Mouse (Mus musculus): ENCODE results near the gene Ankrd33b.

Gene Ankrd33b

GRCm38 (mm10) chr15:31367481-31368200 lies at the start of gene Ankrd33b:
Gene Ankrd33b, minus strand, starts transcription at chr15:31367726.
- DNase-seq (ENCODE audit: low spot score in 2 of 2), result no peak

GRCm38 (mm10) chr15:31415181-31415580 lies 47.7 kb upstream of the Ankrd33b start:
- no peak for DNase-seq (ENCODE audit: low spot score in 2 of 2)

- DNase-seq (ENCODE audit: low spot score in 2 of 2), result no peak
Observed at GRCm38 (mm10) chr15:31414179-31414898, 46.8 kb upstream of the Ankrd33b start.

GRCm38 (mm10) chr15:31413662-31414061 lies 46.1 kb upstream of the Ankrd33b start:
- DNase-seq (ENCODE audit: low spot score in 2 of 2), result no peak

GRCm38 (mm10) chr15:31412933-31413332 lies 45.4 kb upstream of the Ankrd33b start:
- no peak for DNase-seq (ENCODE audit: low spot score in 2 of 2)

GRCm38 (mm10) chr15:31412436-31412835 lies 44.9 kb upstream of the Ankrd33b start:
- DNase-seq (ENCODE audit: low spot score in 2 of 2), result no peak

- DNase-seq (ENCODE audit: low spot score in 2 of 2), result no peak
Observed at GRCm38 (mm10) chr15:31407490-31407889, 40.0 kb upstream of the Ankrd33b start.

- DNase-seq (ENCODE audit: low spot score in 2 of 2), result no peak
Observed at GRCm38 (mm10) chr15:31406881-31407280, 39.4 kb upstream of the Ankrd33b start.

- no peak for DNase-seq (ENCODE audit: low spot score in 2 of 2)
Observed at GRCm38 (mm10) chr15:31404346-31404745, 36.8 kb upstream of the Ankrd33b start.

- DNase-seq (ENCODE audit: low spot score in 2 of 2), result no peak
Observed at GRCm38 (mm10) chr15:31402200-31402892, 34.8 kb upstream of the Ankrd33b start.

GRCm38 (mm10) chr15:31400974-31401373 lies 33.4 kb upstream of the Ankrd33b start:
- no peak for DNase-seq (ENCODE audit: low spot score in 2 of 2)

- peak; percentile 56 to 77 for DNase-seq (ENCODE audit: low spot score in 2 of 2)
Observed at GRCm38 (mm10) chr15:31398769-31399168, 31.2 kb upstream of the Ankrd33b start.

- DNase-seq (ENCODE audit: low spot score in 2 of 2), result no peak
Observed at GRCm38 (mm10) chr15:31397379-31397778, 29.9 kb upstream of the Ankrd33b start.

- peak; percentile 52 to 65 for DNase-seq (ENCODE audit: low spot score in 2 of 2)
Observed at GRCm38 (mm10) chr15:31396755-31397154, 29.2 kb upstream of the Ankrd33b start.

GRCm38 (mm10) chr15:31395986-31396385 lies 28.5 kb upstream of the Ankrd33b start:
- DNase-seq (ENCODE audit: low spot score in 2 of 2), result no peak

GRCm38 (mm10) chr15:31393402-31393801 lies 25.9 kb upstream of the Ankrd33b start:
- peak; percentile 82 to 87 for DNase-seq (ENCODE audit: low spot score in 2 of 2)

GRCm38 (mm10) chr15:31392705-31393104 lies 25.2 kb upstream of the Ankrd33b start:
- DNase-seq (ENCODE audit: low spot score in 2 of 2), result peak; percentile 75 to 83

GRCm38 (mm10) chr15:31392135-31392534 lies 24.6 kb upstream of the Ankrd33b start:
- no peak for DNase-seq (ENCODE audit: low spot score in 2 of 2)

GRCm38 (mm10) chr15:31381936-31382468 lies 14.5 kb upstream of the Ankrd33b start:
- DNase-seq (ENCODE audit: low spot score in 2 of 2), result no peak

- DNase-seq (ENCODE audit: low spot score in 2 of 2), result no peak
Observed at GRCm38 (mm10) chr15:31379471-31379870, 11.9 kb upstream of the Ankrd33b start.

GRCm38 (mm10) chr15:31375212-31375611 lies 7.7 kb upstream of the Ankrd33b start:
- no peak for DNase-seq (ENCODE audit: low spot score in 2 of 2)

- DNase-seq (ENCODE audit: low spot score in 2 of 2), result no peak
Observed at GRCm38 (mm10) chr15:31369125-31369612, 1.6 kb upstream of the Ankrd33b start.

All from left cerebral cortex, adult 9 months (tissue).